Mouse (Mus musculus) frontal cortex, postnatal 36 days (tissue): ENCODE measurements at regions not wholly inside any gene's neighbourhood (a gene's known extent, or its start where the extent isn't known, plus 50 kb on each side); places are given as distances from the start of the nearest gene placed in this dataset.

Source experiments
- DNase-seq, 2 experiments: peaks; one replicate each; pipeline ENCODE4 v3.0.0; 2022; ENCODE audit warnings: low spot score in 2 of 2

DNA sequence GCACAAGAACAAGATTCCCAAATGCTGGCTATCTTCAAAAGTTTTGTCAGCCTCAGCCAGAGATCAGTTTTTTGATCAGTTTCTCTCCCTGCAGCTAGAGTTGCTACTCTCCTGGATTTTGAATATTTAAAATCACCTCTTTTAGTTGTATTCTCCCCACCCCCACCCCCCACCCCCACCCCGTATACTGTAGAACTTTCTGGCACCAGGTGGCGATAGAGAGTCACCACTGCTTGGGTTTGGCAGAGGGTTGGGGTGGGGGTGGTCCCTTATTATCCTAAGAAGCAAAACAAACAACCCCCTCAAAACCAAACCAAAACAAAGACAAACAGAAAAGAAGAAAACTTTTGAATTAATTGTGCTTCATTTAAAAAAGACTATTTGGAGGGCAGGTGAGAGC is 122.0 kb downstream of the Dkk1 start:
- no peak for DNase-seq

DNA sequence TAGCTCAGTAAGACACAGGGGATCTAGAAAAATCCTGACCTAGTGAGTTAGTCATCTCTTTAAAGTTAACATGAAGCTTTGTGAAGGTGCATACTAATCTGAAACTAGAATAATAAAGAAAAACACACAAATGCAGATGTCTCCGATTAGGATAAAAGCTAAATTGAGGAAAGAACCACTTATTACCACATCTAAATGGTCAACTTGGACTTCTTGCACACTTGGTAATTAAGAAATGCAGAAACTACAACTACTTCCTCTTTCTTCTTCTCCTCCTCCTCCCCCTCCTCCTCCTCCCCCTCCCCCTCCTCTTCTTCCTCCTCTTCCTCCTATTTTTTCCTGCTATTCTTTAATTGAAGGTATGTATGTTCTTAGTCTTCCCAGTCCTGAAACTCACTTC is 116.3 kb downstream of the Dkk1 start:
- DNase-seq = no peak

DNA sequence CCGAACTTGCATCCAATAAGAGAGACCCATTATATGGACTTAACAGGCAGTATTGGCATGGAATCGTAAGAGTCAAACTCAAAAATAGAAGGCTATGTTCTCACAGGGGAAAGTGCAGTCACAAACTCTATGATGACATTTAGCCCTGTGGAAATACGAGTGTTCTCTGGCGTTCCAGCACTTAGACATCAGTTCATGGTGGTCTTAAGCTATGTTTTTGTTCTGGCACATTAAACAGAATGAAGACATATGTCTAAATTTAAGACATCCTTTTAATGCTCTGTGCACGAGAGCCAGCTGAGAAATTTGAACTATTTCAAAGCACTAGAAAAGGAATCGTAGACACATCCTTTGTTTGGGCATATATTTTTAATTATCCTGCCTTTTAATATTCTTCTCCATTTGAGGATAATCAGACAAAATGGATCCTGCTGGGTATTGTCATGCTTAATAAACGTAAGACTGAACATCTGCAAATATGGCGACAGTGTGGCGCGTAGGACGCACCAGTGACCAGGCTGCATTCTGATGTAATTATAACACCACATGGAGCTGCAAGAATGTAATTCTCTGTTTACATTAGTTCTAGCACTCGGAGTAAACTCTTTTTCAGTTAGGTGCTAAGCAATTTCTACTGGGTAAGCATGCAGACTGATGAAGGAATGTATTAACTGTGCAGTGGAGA is 114.3 kb downstream of the Dkk1 start:
- DNase-seq = no peak

DNA sequence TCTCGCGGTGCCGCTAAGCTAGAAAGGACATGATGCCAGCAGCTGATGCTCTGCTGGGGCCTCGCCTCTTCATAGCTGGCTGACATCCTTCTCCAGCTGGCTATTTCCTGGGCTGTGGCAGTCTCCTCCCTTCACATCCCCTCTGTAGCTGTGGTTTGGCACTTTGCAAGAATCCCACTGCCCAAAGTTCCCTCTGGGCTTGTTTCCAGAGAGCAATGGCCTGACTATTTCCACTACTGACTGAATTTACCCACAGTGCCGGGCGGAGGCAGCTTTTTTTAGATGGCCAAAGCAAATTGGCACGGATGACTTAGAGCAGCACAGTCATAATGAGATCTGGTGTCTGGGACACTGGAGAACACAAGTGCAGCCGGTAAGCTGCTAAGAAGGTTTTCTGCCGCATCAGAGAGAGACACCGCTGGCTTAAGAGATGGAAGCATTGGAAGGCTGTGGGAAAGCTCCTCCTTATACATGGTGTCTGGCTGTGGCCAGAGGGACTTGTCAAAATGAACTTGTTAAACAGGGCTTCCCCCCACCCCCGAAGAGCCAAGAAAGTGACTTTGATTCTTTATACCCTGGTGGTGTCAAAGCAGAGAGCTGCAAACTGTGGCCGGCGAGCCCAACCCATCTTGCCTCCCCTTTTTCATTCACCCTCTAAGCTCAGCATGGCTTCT is 98.5 kb downstream of the Dkk1 start:
- peak; percentile 2 to 3 for DNase-seq

DNA sequence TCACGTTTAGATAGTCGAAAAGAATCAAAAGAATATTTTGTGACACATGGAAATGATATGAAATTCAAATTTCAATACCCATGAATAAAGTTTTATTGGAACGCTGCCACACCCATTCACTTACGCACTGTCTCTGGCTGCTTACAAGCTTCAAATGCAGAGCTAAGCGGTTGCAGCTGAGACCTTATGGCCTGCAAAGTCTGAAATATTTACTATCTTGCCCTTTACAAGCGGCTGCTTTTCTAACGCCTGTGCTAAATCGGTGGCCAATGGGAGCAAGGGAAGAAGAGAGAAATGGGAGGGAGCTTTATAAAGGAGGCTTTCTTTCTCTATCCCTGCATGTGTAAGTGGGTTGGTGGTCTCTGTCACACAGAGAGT is 97.9 kb downstream of the Dkk1 start:
- DNase-seq = no peak

DNA sequence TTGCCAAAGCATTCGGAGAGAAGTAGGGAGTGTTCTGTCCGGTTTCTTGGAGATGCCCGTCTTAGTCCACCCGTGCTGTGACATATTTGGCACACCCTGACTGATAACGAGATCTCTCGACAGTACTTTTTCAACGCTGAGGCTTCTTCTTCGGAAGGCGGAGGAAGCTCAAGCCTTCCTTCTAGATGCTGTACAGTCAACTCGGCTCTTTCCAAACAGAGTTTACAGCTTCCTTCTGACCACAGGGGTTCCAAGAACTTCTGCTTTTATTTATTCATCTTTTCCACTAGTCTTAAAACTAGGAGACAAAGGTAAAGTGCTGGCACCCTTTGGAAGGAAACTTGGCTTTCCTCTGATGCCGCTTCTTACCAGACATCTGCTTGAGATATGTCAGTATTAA is 96.8 kb downstream of the Dkk1 start:
- no peak for DNase-seq

DNA sequence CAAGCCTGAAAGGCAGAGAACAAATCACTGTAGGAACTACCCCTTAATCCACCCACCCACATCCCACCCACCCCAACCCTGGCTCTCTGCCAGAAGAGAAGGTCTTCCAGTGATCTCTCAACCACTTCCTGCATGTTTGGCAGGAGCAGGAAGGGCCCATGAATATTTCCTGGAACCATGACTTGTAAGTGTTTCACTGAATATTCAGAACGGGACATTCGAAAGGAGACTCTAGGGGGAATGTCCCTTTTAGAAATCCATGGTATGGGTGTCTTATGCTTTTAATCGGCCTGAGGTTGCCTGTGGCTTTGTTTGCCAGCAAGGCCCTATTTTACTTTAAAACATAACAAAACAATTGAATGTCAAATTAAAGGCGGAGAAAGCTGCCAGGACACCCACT is 66.0 kb downstream of the Dkk1 start:
- no peak for DNase-seq

DNA sequence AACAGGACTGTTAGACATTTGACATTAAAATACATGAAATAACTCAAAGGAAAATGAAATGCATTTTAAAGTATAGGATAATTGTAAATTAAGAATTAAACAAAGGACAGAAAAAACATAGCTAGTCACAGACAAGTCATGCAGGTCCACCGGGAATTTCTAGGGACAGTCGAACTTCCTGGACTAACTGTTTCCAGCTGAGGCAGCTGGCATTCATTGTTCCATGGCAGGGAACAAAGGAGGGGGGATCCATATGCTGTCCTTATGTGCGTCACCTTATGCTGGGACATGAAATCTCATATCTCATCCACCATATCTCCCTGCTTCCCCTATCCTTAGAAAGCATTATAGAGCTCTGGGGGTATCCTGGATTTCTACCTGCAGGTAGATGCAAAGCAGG is 59.7 kb downstream of the Dkk1 start:
- DNase-seq = no peak

DNA sequence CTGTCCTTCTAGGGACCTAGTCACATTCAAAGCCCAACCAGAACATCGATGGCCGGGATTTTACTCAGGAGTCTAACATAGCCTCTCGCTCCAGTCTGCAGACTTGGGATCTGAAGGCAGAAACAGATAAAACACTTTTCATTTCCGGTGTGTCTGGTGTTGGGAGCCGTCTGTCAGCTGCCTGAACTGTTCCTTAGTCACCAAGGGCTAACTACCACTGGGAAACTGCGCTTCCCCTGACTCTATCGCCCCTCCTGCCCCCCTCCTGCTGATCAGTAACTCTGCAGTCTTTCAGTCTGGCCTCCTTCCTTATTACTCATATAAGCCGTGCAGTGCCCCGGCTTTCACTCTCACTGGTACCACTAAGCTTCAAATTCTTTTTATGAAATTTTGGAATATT is 58.5 kb downstream of the Dkk1 start:
- DNase-seq = no peak
